Mouse (Mus musculus) bone marrow macrophage, adult 2 months (primary cell): ENCODE results near the gene Fcho1.

ENCODE experiments used
- CTCF ChIP-seq: IDR thresholded peaks from 2 replicates; pipeline ENCODE4 v1.5.1; 2012; ENCODE audit warnings: low read depth, mild to moderate bottlenecking, low read length, moderate library complexity
- POLR2A ChIP-seq: IDR thresholded peaks from 2 replicates; pipeline ENCODE4 v1.6.1; 2012; ENCODE audit warnings: mild to moderate bottlenecking, low read depth, low read length, borderline replicate concordance

- TF ChIP-seq CTCF: no peak
- no peak for TF ChIP-seq POLR2A
Observed at GRCm38 (mm10) chr8:71701414-71702086, 24.0 kb downstream of the Fcho1 start, which contains the start of gene B3gnt3.
